ENCODE assay signal across 16 mouse cellular contexts in the genomic region with DNA sequence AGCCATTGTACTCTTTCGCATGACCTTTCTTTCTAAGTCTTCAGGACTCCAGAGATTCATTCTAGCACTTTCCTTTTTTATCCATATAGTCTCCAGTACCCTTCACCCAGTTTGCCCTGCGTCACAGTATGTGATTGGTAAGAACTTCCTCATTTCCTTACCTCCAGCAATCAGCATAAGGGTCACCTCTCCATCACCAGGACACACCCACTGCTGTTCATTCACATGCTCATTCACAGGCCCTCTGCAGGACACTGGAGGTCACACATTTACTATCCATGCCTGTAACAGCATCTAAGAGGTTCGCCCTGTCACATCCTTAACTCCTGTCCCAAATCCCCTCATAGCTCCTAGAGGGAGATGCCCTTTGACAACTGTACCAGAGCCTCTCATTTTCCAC. TPM values are rescaled to one million over a fixed set of nuclear protein-coding genes. Genes with fewer than 3 reads are reported as not detected.
DNase-seq lines count a peak whose midpoint lies in the region; ATAC-seq lines count a peak whose summit lies in the region.
"Had no signal": no experiment of that assay in that cellular context is flagged by ENCODE, and none has a peak within 500 bp of the region (broad histone marks: within the 10 kb centered on the region; RNA-seq: fewer than 3 reads in every experiment).

No protein-coding gene starts in this region.

- no peak overlapping the region for H3K4me3 ChIP-seq in midbrain, embryonic 15.5 days
- H3K4me3 ChIP-seq: embryonic facial prominence, embryonic 12.5 days; hindbrain, embryonic 15.5 days; kidney, embryonic 15.5 days; liver, embryonic 13.5 days; midbrain, embryonic 10.5 days; myocyte had no signal

- H3K9ac ChIP-seq in midbrain, embryonic 15.5 days, result no peak overlapping the region
- H3K9ac ChIP-seq: embryonic facial prominence, embryonic 12.5 days; hindbrain, embryonic 15.5 days; kidney, embryonic 15.5 days; liver, embryonic 13.5 days had no signal

- H3K27ac ChIP-seq in midbrain, embryonic 15.5 days, result no peak overlapping the region
- H3K27ac ChIP-seq: embryonic facial prominence, embryonic 12.5 days; hindbrain, embryonic 15.5 days; kidney, embryonic 15.5 days; liver, embryonic 13.5 days; midbrain, embryonic 10.5 days had no signal

- H3K36me3 ChIP-seq in midbrain, embryonic 15.5 days (replicated peaks), result no peaks in the 10 kb centered on the region
- H3K36me3 ChIP-seq: embryonic facial prominence, embryonic 12.5 days; hindbrain, embryonic 15.5 days; kidney, embryonic 15.5 days; liver, embryonic 13.5 days; midbrain, embryonic 10.5 days had no signal

- peak; percentile 66 for DNase-seq in 416B (ENCODE audit: low read depth)
- DNase-seq in B cell, adult 2 months, result peak; percentile 46 to 51
- peak; percentile 59 for DNase-seq in lung, postnatal 36 days
- DNase-seq in embryo, embryonic 10 days (ENCODE audit: low spot score), result no peak
- no peak for DNase-seq in retina, embryonic 14.5 days (ENCODE audit: low spot score)
- DNase-seq: cerebellum, postnatal 14 days; gastrocnemius, postnatal 36 days; liver, embryonic 13.5 days; thymus, postnatal 25 days had no signal

- H3K4me2 ChIP-seq in midbrain, embryonic 15.5 days, result no peak overlapping the region
- H3K4me2 ChIP-seq: embryonic facial prominence, embryonic 12.5 days; hindbrain, embryonic 15.5 days; kidney, embryonic 15.5 days; liver, embryonic 13.5 days had no signal

- 77% methylated on average over 3 of the region's 3 CpGs for WGBS in midbrain, embryonic 15.5 days

- no peaks in the 10 kb centered on the region for H3K9me3 ChIP-seq in midbrain, embryonic 15.5 days
- H3K9me3 ChIP-seq: embryonic facial prominence, embryonic 12.5 days; hindbrain, embryonic 15.5 days; kidney, embryonic 15.5 days; liver, embryonic 13.5 days; midbrain, embryonic 10.5 days had no signal

- ATAC-seq in common myeloid progenitor, adult 5-6 weeks (replicated peaks; ENCODE audit: low read depth, poor library complexity, severe bottlenecking), result peak; percentile 81
- no peak for ATAC-seq in midbrain, embryonic 15.5 days (replicated peaks)

- no peaks in the 10 kb centered on the region for H3K4me1 ChIP-seq in midbrain, embryonic 15.5 days
- H3K4me1 ChIP-seq: hindbrain, embryonic 15.5 days; midbrain, embryonic 10.5 days had no signal

- no peaks in the 10 kb centered on the region for H3K27me3 ChIP-seq in midbrain, embryonic 15.5 days (replicated peaks)
- H3K27me3 ChIP-seq: embryonic facial prominence, embryonic 12.5 days; hindbrain, embryonic 15.5 days; kidney, embryonic 15.5 days; liver, embryonic 13.5 days had no signal

RNA-seq across cellular contexts. Expression of a gene that starts 7.5 kb away (rescaled TPM):
- total RNA-seq in common myeloid progenitor, adult 5-6 weeks (2017), result 56.1 and 60.3 TPM in 2 replicates
- polyA plus RNA-seq in midbrain, embryonic 15.5 days (2015; fragmentation: Nextera tagmentation; extraction: Ambion mirVana), result 77.8 and 79.4 TPM in 2 replicates

Comparison
In these comparisons a context has a peak if more than half of its experiments do, and no peak if none do; other contexts are left out.
1. DNase-seq: peak in 416B (single experiment), B cell, adult 2 months (2 of 2) and lung, postnatal 36 days (single experiment); none in embryo, embryonic 10 days (single experiment) and retina, embryonic 14.5 days (single experiment).